ENCODE assay signal across 24 mouse cellular contexts in genomic region chr10:45121637-45122036, GRCm38 (mm10). TPM values are rescaled to one million over a fixed set of nuclear protein-coding genes. Genes with fewer than 3 reads are reported as not detected.
A peak's percentile ranks its signal among the peaks of the same experiment; 100 is the strongest.
DNase-seq lines count a peak whose midpoint lies in the region; ATAC-seq and TF ChIP-seq lines count a peak whose summit lies in the region.
"Had no signal": no experiment of that assay in that cellular context is flagged by ENCODE, and none has a peak within 500 bp of the region (broad histone marks: within the 10 kb centered on the region; RNA-seq: fewer than 3 reads in every experiment).

No protein-coding gene starts in this region.

- no peaks in the 10 kb centered on the region for H3K9me3 ChIP-seq in CH12.LX (replicated peaks; ENCODE audit: low read length)
- H3K9me3 ChIP-seq in MEL (replicated peaks; ENCODE audit: insufficient read depth, low read length), result no peaks in the 10 kb centered on the region
- no peaks in the 10 kb centered on the region for H3K9me3 ChIP-seq in forebrain, embryonic 13.5 days (replicated peaks)
- H3K9me3 ChIP-seq: forebrain, embryonic 10.5 days; heart, embryonic 15.5 days had no signal

- TF ChIP-seq EP300 in CH12.LX (IDR thresholded peaks at IDR 0.05; ENCODE audit: low read length) (no peak), MEL (IDR thresholded peaks at IDR 0.05; ENCODE audit: low read depth in 1 of 2, low read length in 2 of 2) (no peak)

- DNase-seq in 416B (ENCODE audit: low read depth) (peak; percentile 52), CH12.LX (ENCODE audit: extremely low read depth) (peak; percentile 17), MEL (ENCODE audit: low read depth, low spot score) (peak; percentile 6), ZHBTc4 (ENCODE audit: low read depth, low spot score) (peak; percentile 83)
- DNase-seq: adrenal gland, postnatal 10 days; adrenal gland, postnatal 36 days; cerebellum, adult 18-20 months; cerebellum, adult 9-10 months; cerebellum, postnatal 14 days; forebrain, postnatal 0 days; gastrocnemius, postnatal 25 days; heart, postnatal 4 days; kidney, adult 8-10 months had no signal

- H3K36me3 ChIP-seq in CH12.LX (replicated peaks in 1 of 2; ENCODE audit: control insufficient read depth in 1 of 2, insufficient read depth in 1 of 2, low read length in 1 of 2) (peaks cover 79 to 93% of the 10 kb centered on the region in 2 experiments), MEL (ENCODE audit: control insufficient read depth in 1 of 2, insufficient read depth in 2 of 2, low read length in 2 of 2) (peaks cover 0 to 3% of the 10 kb centered on the region in 2 experiments; a peak in 2 of 4 replicates)
- peaks cover 66% of the 10 kb centered on the region for H3K36me3 ChIP-seq in forebrain, embryonic 13.5 days (ENCODE audit: poor library complexity, severe bottlenecking)

- 91% methylated on average over 3 of the region's 3 CpGs for WGBS in forebrain, embryonic 13.5 days

- no peaks in the 10 kb centered on the region for H3K79me2 ChIP-seq in CH12.LX (replicated peaks; ENCODE audit: control insufficient read depth, extremely low read depth, insufficient read depth, poor library complexity, severe bottlenecking)
- no peaks in the 10 kb centered on the region for H3K79me2 ChIP-seq in MEL (ENCODE audit: control insufficient read depth, insufficient read depth, low read length, poor library complexity)

- TF ChIP-seq CTCF in CH12.LX (conservative IDR thresholded peaks at IDR 0.05 in 1 of 2, IDR thresholded peaks at IDR 0.05 in 1 of 2; ENCODE audit: low read depth in 2 of 2, low read length in 2 of 2) (no peak), MEL (IDR thresholded peaks at IDR 0.05 in 2 of 3, conservative IDR thresholded peaks at IDR 0.05 in 1 of 3; ENCODE audit: control insufficient read depth in 1 of 3, insufficient read depth in 1 of 3, low read depth in 2 of 3, low read length in 3 of 3, poor library complexity in 1 of 3, severe bottlenecking in 1 of 3) (no peak)

- in situ Hi-C loops in CH12.LX (cut with MboI; ENCODE audit: low pct_ligation_motif_present, low pct_unique_long_range_greater_than_20kb, low sequenced_read_pairs), result no loop called here

- dilution Hi-C loops in CH12.LX (cut with MboI; ENCODE audit: extremely low pct_ligation_motif_present, extremely low pct_unique_long_range_greater_than_20kb, low sequenced_read_pairs), result no loop called here

- H3K4me1 ChIP-seq in CH12.LX (ENCODE audit: control insufficient read depth in 1 of 2, insufficient read depth in 2 of 2) (no peaks in the 10 kb centered on the region), MEL (ENCODE audit: control insufficient read depth in 1 of 2, insufficient read depth in 2 of 2, low read length in 2 of 2) (no peaks in the 10 kb centered on the region)
- no peaks in the 10 kb centered on the region for H3K4me1 ChIP-seq in forebrain, embryonic 13.5 days
- H3K4me1 ChIP-seq: forebrain, embryonic 10.5 days had no signal

- H3K27ac ChIP-seq in CH12.LX (ENCODE audit: insufficient read depth, low read depth), result no peak overlapping the region
- no peak overlapping the region for H3K27ac ChIP-seq in MEL (ENCODE audit: control insufficient read depth, low read depth, low read length)
- H3K27ac ChIP-seq in forebrain, embryonic 13.5 days, result no peak overlapping the region
- H3K27ac ChIP-seq: forebrain, embryonic 10.5 days; hindbrain, embryonic 14.5 days; hindbrain, postnatal 0 days had no signal

- H3K27me3 ChIP-seq in CH12.LX (replicated peaks) (no peaks in the 10 kb centered on the region), MEL (ENCODE audit: control insufficient read depth in 1 of 2, insufficient read depth in 2 of 2, low read length in 2 of 2) (no peaks in the 10 kb centered on the region)
- H3K27me3 ChIP-seq in forebrain, embryonic 13.5 days, result no peaks in the 10 kb centered on the region
- H3K27me3 ChIP-seq: heart, embryonic 15.5 days; Patski had no signal

- no peak overlapping the region for H3K4me2 ChIP-seq in CH12.LX (ENCODE audit: insufficient read depth, low read depth, poor library complexity, severe bottlenecking)
- H3K4me2 ChIP-seq in forebrain, embryonic 13.5 days, result no peak overlapping the region
- H3K4me2 ChIP-seq: heart, embryonic 11.5 days; heart, embryonic 15.5 days; hindbrain, embryonic 14.5 days had no signal

- H3K4me3 ChIP-seq in CH12.LX (replicated peaks in 1 of 3; ENCODE audit: low read depth in 2 of 3, low read length in 2 of 3, poor library complexity in 1 of 3) (no peak overlapping the region), MEL (ENCODE audit: control insufficient read depth in 1 of 2, insufficient read depth in 1 of 2, low read depth in 2 of 2, low read length in 2 of 2) (no peak overlapping the region)
- H3K4me3 ChIP-seq in forebrain, embryonic 13.5 days, result no peak overlapping the region
- H3K4me3 ChIP-seq: forebrain, embryonic 10.5 days; heart, embryonic 15.5 days had no signal

- ATAC-seq in forebrain, embryonic 13.5 days, result no peak
- no peak for ATAC-seq in frontal cortex, adult (ENCODE audit: low TSS enrichment)
- ATAC-seq: forebrain, embryonic 14.5 days; forebrain, postnatal 0 days; hindbrain, postnatal 0 days; inflammation-experienced regulatory T-cells, adult 6 months; intestine, embryonic 16.5 days; Patski had no signal

- TF ChIP-seq POLR2A in CH12.LX (IDR thresholded peaks at IDR 0.05; ENCODE audit: low read depth, low read length) (no peak), MEL (IDR thresholded peaks at IDR 0.05; ENCODE audit: control insufficient read depth in 1 of 2, insufficient read depth in 1 of 2, low read depth in 1 of 2, low read length in 2 of 2, poor library complexity in 1 of 2) (no peak)

- TF ChIP-seq RAD21 in CH12.LX (IDR thresholded peaks at IDR 0.05; ENCODE audit: low read depth, low read length) (no peak), MEL (IDR thresholded peaks at IDR 0.05; ENCODE audit: low read depth, low read length) (no peak)

- H3K9ac ChIP-seq in CH12.LX (ENCODE audit: insufficient read depth, low read depth), result no peak overlapping the region
- H3K9ac ChIP-seq in MEL (ENCODE audit: control insufficient read depth, low read depth, low read length, poor library complexity, severe bottlenecking), result no peak overlapping the region
- no peak overlapping the region for H3K9ac ChIP-seq in forebrain, embryonic 13.5 days
- H3K9ac ChIP-seq: forebrain, postnatal 0 days; heart, embryonic 15.5 days; hindbrain, embryonic 14.5 days had no signal

TF ChIP-seq in CH12.LX, 34 proteins besides CTCF, POLR2A, EP300 and RAD21:
- TF ChIP-seq ZKSCAN1 (IDR thresholded peaks at IDR 0.05; ENCODE audit: borderline replicate concordance, low read depth, low read length) (no peak), BHLHE40 (IDR thresholded peaks at IDR 0.05; ENCODE audit: low read depth, low read length) (no peak), MAFK (IDR thresholded peaks at IDR 0.05; ENCODE audit: insufficient replicate concordance, low read length) (no peak)

TF ChIP-seq in MEL, 35 proteins besides CTCF, POLR2A, EP300 and RAD21:
- TF ChIP-seq JUND (IDR thresholded peaks at IDR 0.05; ENCODE audit: low read depth, low read length) (no peak), ELF1 (IDR thresholded peaks at IDR 0.05; ENCODE audit: low read depth, low read length) (no peak), KAT2A (conservative IDR thresholded peaks at IDR 0.05; ENCODE audit: low read depth, low read length) (no peak), MEF2A (IDR thresholded peaks at IDR 0.05; ENCODE audit: extremely low read depth, insufficient replicate concordance, low read depth, low read length, poor library complexity, severe bottlenecking) (no peak), SMC3 (IDR thresholded peaks at IDR 0.05; ENCODE audit: low read depth, low read length) (no peak), TAL1 (IDR thresholded peaks at IDR 0.05; ENCODE audit: low read length) (no peak), E2F4 (IDR thresholded peaks at IDR 0.05; ENCODE audit: borderline replicate concordance, low read depth, low read length) (no peak), MAZ (IDR thresholded peaks at IDR 0.05; ENCODE audit: low read depth, low read length) (no peak), MYB (IDR thresholded peaks at IDR 0.05; ENCODE audit: low read depth, low read length) (no peak), USF1 (IDR thresholded peaks at IDR 0.05; ENCODE audit: low read depth, low read length) (no peak), MYC (IDR thresholded peaks at IDR 0.05; ENCODE audit: low read depth, low read length) (no peak), MXI1 (IDR thresholded peaks at IDR 0.05; ENCODE audit: low read depth, low read length) (no peak), ZMIZ1 (IDR thresholded peaks at IDR 0.05; ENCODE audit: low read depth, low read length) (no peak), UBTF (IDR thresholded peaks at IDR 0.05; ENCODE audit: borderline replicate concordance, insufficient read depth, low read depth, low read length) (no peak), ZKSCAN1 (IDR thresholded peaks at IDR 0.05; ENCODE audit: low read depth, low read length) (no peak), MAX (IDR thresholded peaks at IDR 0.05; ENCODE audit: low read length) (no peak), NELFE (IDR thresholded peaks at IDR 0.05; ENCODE audit: low read depth, low read length) (no peak), ZNF384 (IDR thresholded peaks at IDR 0.05; ENCODE audit: low read depth, low read length) (no peak), GATA1 (IDR thresholded peaks at IDR 0.05; ENCODE audit: low read depth, low read length) (no peak), NRF1 (IDR thresholded peaks at IDR 0.05; ENCODE audit: insufficient read depth, low read depth, low read length, poor library complexity, severe bottlenecking) (no peak)

RNA-seq across cellular contexts. Expression of gene Prep, which starts 54.6 kb away (rescaled TPM):
- 17.6 and 17.8 TPM in 2 replicates for total RNA-seq in CH12.LX (2012; rRNA removed)
- 25.0 and 25.7 TPM in 2 replicates for total RNA-seq in CH12.LX (2014; rRNA removed)
- 26.0 and 28.2 TPM in 2 replicates for polyA plus RNA-seq in CH12.LX (2012; ENCODE audit: insufficient read length, low read depth)
- 12.0 and 12.3 TPM in 2 replicates for total RNA-seq in MEL (2012; rRNA removed)
- 10 to 100 TPM in 1 of 2 experiments, not detected in 1; 24.4 TPM for polyA plus RNA-seq in MEL (2012; ENCODE audit: insufficient read depth in 1 of 2, insufficient read length in 2 of 2, low read depth in 1 of 2, low replicate concordance in 2 of 2, missing spikeins in 1 of 2)
- 18.3 and 20.3 TPM in 2 replicates for polyA plus RNA-seq in forebrain, embryonic 13.5 days (2015; fragmentation: Nextera tagmentation; extraction: Ambion mirVana)

RNA-seq across cellular contexts. Expression of gene Popdc3, which starts 56.3 kb away (rescaled TPM):
- 0.04 TPM in 1 of 2 replicates, not detected in the other for total RNA-seq in CH12.LX (2012; rRNA removed)
- 0.24 and 0.32 TPM in 2 replicates for total RNA-seq in CH12.LX (2014; rRNA removed)
- 0.18 and 0.24 TPM in 2 replicates for polyA plus RNA-seq in CH12.LX (2012; ENCODE audit: insufficient read length, low read depth)
- not detected in 2 replicates for total RNA-seq in MEL (2012; rRNA removed)
- not detected for polyA plus RNA-seq in MEL (2012; ENCODE audit: insufficient read depth in 1 of 2, insufficient read length in 2 of 2, low read depth in 1 of 2, low replicate concordance in 2 of 2, missing spikeins in 1 of 2)
- polyA plus RNA-seq in forebrain, embryonic 13.5 days (2015; fragmentation: Nextera tagmentation; extraction: Ambion mirVana), result 0.49 TPM in 2 replicates
- polyA plus RNA-seq: inflammation-experienced regulatory T-cells, adult 6 months had no signal

Comparison
In these comparisons a context has a peak if more than half of its experiments do, and no peak if none do; other contexts are left out.
1. DNase-seq: peak in every context shown above with its lines; median percentile 83 in ZHBTc4; 52 in 416B; 17 in CH12.LX; 6 in MEL.